Mouse (Mus musculus): ENCODE data around the gene Fxyd5. TPM values are rescaled to one million over a fixed set of nuclear protein-coding genes. Genes with fewer than 3 reads are reported as not detected.
A peak's percentile ranks its signal among the peaks of the same experiment; 100 is the strongest.

The Fxyd5 gene
- 79.0 and 143 TPM in 2 replicates for polyA plus RNA-seq (2011; ENCODE audit: insufficient read length, low read depth, missing spikeins)

- no peak within 1 kb of the TSS for H3K27ac ChIP-seq (ENCODE audit: insufficient read depth, low read length)
- H3K4me1 ChIP-seq (ENCODE audit: control insufficient read depth, insufficient read depth, low read length), result 0 out of 2 replicates have a peak, but pooled peaks cover 3% of the 10 kb centered on the region
- no peak for TF ChIP-seq POLR2A (IDR thresholded peaks at IDR 0.05; ENCODE audit: low read depth, low read length)
- TF ChIP-seq CTCF (IDR thresholded peaks at IDR 0.05; ENCODE audit: borderline replicate concordance, insufficient read depth, low read length), result no peak
Observed at GRCm38 (mm10) chr7:31042431-31042910, at the start of gene Fxyd5. TSS of gene Fxyd5 (minus strand) at chr7:31042481.

GRCm38 (mm10) chr7:31089721-31090120, 47.4 kb upstream of the Fxyd5 start:
- Histone ChIP-seq H3K4me1 (ENCODE audit: control insufficient read depth, insufficient read depth, low read length) (no peaks in the 10 kb centered on the region), H3K4me3 (ENCODE audit: insufficient read depth, low read length) (no peak overlapping the region), H3K27ac (ENCODE audit: insufficient read depth, low read length) (no peak overlapping the region)
- TF ChIP-seq CTCF (IDR thresholded peaks at IDR 0.05; ENCODE audit: borderline replicate concordance, insufficient read depth, low read length), result no peak
- no peak for TF ChIP-seq POLR2A (IDR thresholded peaks at IDR 0.05; ENCODE audit: low read depth, low read length)

More at GRCm38 (mm10) chr7:31042431-31042910, at the start of gene Fxyd5:
- H3K4me3 ChIP-seq (ENCODE audit: insufficient read depth, low read length), result peak within 1 kb of the TSS; percentile 60

DNA sequence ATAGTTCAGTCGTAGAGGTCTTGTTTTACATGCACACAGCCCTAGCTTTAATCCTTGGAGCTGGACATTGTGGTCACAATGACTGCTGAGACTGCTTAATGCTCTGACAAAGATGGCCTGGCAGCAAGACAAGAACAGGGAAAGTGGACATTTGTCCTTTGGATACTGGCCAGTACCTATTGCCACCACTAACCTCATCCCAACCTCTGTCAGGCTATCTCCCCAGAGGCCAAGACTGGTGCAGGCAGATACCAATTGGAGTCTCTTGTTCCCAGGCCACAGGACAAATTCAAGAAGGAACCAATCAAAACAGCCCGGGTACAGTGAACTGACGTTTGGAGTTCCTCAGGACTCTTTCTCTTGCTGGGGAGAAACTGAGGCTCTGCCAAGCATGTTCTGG, 45.9 kb upstream of the Fxyd5 start:
- TF ChIP-seq POLR2A (IDR thresholded peaks at IDR 0.05; ENCODE audit: low read depth, low read length), result no peak
- TF ChIP-seq CTCF (IDR thresholded peaks at IDR 0.05; ENCODE audit: borderline replicate concordance, insufficient read depth, low read length), result no peak
- Histone ChIP-seq H3K4me1 (ENCODE audit: control insufficient read depth, insufficient read depth, low read length) (no peaks in the 10 kb centered on the region), H3K4me3 (ENCODE audit: insufficient read depth, low read length) (no peak overlapping the region), H3K27ac (ENCODE audit: insufficient read depth, low read length) (no peak overlapping the region)

DNA sequence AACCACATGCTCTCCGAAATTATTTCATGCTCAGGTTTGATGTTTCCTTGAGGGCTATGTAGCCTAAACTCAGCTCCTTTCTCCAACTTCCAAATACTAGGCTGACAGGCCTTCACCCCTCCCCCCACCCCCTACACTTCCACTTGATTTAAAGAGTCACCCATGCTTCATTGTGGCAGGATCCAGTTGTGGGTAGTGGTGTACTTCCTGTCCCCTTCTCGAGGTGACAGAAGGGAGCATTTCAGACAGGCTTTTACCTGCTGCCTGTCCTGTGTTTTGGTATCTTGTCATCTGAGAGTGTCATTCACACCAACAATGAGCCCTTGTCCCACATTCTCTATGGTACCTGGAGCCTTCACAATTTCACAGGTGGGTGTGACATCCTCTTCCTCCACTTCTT, 45.0 kb upstream of the Fxyd5 start:
- H3K4me1 ChIP-seq (ENCODE audit: control insufficient read depth, insufficient read depth, low read length), result no peaks in the 10 kb centered on the region
- no peak overlapping the region for H3K27ac ChIP-seq (ENCODE audit: insufficient read depth, low read length)
- TF ChIP-seq CTCF (IDR thresholded peaks at IDR 0.05; ENCODE audit: borderline replicate concordance, insufficient read depth, low read length), result no peak
- no peak for TF ChIP-seq POLR2A (IDR thresholded peaks at IDR 0.05; ENCODE audit: low read depth, low read length)
- H3K4me3 ChIP-seq (ENCODE audit: insufficient read depth, low read length), result no peak overlapping the region

DNA sequence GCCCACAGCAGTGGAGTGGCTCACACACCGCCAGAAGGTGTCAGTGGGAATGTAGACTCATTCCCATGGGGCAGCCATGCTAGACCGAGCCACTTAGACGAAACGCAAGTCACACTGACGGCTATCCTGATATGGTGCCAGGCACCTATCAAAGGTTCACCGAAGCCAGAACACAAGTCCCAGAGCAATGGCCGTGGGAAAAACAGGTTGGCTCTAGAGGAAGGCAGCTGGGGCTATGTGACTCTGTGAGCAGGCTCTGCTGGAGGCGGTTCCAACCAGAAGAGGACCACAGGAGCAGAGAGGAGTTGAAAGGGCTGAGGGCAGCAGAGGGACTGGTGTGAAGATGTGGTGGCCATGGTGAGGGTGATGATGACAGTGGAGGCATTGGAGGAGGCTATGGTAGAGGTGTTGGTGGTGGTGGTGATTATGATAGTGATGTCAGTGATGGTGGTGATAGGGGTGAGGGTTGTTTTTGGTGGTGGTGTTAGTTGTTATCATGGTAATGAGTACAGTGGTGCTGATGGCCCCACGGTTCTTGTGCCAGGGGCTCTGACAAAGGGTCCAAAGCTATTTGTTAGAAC, 44.0 kb upstream of the Fxyd5 start:
- no peak for TF ChIP-seq CTCF (IDR thresholded peaks at IDR 0.05; ENCODE audit: borderline replicate concordance, insufficient read depth, low read length)
- no peak for TF ChIP-seq POLR2A (IDR thresholded peaks at IDR 0.05; ENCODE audit: low read depth, low read length)
- no peak overlapping the region for H3K4me3 ChIP-seq (ENCODE audit: insufficient read depth, low read length)
- H3K27ac ChIP-seq (ENCODE audit: insufficient read depth, low read length), result no peak overlapping the region
- no peaks in the 10 kb centered on the region for H3K4me1 ChIP-seq (ENCODE audit: control insufficient read depth, insufficient read depth, low read length)

DNA sequence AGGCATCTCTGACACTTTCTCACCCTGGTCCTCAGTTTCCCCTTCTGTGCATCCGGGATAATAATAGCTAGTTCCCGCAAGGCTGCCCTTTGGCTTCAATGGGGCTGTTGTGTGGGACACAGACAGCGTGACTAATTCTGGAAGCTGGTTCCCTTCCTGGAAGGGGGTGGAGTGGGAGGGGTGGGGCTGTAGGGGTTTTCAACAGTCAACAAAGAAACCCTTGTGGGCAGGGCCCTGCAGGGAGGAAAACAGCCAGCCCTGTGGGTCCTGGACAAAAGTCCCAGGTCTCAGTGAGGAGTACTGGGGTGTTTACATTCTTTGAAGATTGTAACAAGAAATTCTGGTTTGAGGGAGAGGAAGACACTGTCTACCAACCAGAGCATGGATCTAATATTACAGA, 42.9 kb upstream of the Fxyd5 start:
- no peak for TF ChIP-seq POLR2A (IDR thresholded peaks at IDR 0.05; ENCODE audit: low read depth, low read length)
- no peak for TF ChIP-seq CTCF (IDR thresholded peaks at IDR 0.05; ENCODE audit: borderline replicate concordance, insufficient read depth, low read length)
- Histone ChIP-seq H3K4me3 (ENCODE audit: insufficient read depth, low read length) (no peak overlapping the region), H3K27ac (ENCODE audit: insufficient read depth, low read length) (no peak overlapping the region), H3K4me1 (ENCODE audit: control insufficient read depth, insufficient read depth, low read length) (no peaks in the 10 kb centered on the region)

DNA sequence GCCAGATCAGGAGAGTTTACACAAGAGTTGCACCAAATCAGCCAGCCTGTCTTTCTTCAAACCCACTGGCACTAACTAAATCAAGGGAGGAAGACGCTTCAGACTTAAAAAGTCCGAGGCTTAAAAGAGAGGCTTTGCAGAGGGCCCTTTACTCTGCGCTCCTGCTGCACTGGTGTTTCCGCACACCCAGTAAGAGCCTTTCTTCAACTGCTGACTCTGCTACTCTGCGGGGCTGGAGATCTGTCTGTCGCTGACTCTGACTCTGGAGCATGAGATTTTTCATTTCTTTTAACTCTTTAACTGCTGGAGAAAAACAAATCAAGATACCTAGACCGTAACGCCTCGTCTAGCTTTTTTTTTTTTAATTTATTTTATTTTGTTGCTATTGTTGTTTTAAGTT, 41.9 kb upstream of the Fxyd5 start:
- H3K4me3 ChIP-seq (ENCODE audit: insufficient read depth, low read length), result no peak overlapping the region
- no peak for TF ChIP-seq POLR2A (IDR thresholded peaks at IDR 0.05; ENCODE audit: low read depth, low read length)
- no peak for TF ChIP-seq CTCF (IDR thresholded peaks at IDR 0.05; ENCODE audit: borderline replicate concordance, insufficient read depth, low read length)
- no peak overlapping the region for H3K27ac ChIP-seq (ENCODE audit: insufficient read depth, low read length)
- no peaks in the 10 kb centered on the region for H3K4me1 ChIP-seq (ENCODE audit: control insufficient read depth, insufficient read depth, low read length)

GRCm38 (mm10) chr7:31082831-31083588, 40.7 kb upstream of the Fxyd5 start:
- no peak overlapping the region for H3K4me3 ChIP-seq (ENCODE audit: insufficient read depth, low read length)
- H3K27ac ChIP-seq (ENCODE audit: insufficient read depth, low read length), result no peak overlapping the region
- TF ChIP-seq POLR2A (IDR thresholded peaks at IDR 0.05; ENCODE audit: low read depth, low read length) (no peak), CTCF (IDR thresholded peaks at IDR 0.05; ENCODE audit: borderline replicate concordance, insufficient read depth, low read length) (no peak)
- no peaks in the 10 kb centered on the region for H3K4me1 ChIP-seq (ENCODE audit: control insufficient read depth, insufficient read depth, low read length)

DNA sequence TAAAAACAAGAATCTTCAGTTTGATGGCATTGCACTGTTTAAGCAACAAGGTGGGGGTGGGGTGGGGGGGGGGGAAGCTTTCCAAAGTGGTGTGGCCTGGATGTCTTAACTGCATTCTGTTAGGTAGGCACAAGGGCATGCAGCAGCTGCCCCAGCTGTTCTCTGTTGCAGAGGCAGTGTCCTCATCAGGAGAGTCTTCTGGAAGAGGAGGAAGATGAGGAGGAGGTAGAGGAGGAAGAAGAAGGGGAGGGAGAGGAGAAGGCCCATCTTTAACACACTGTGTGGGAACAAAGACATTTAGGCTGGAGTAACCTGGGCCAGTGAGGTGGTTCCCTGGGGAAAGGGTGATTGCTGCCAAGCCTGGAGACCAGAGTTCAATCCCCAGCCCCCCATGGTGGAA, 39.8 kb upstream of the Fxyd5 start:
- Histone ChIP-seq H3K4me1 (ENCODE audit: control insufficient read depth, insufficient read depth, low read length) (no peaks in the 10 kb centered on the region), H3K27ac (ENCODE audit: insufficient read depth, low read length) (no peak overlapping the region), H3K4me3 (ENCODE audit: insufficient read depth, low read length) (no peak overlapping the region)
- TF ChIP-seq POLR2A (IDR thresholded peaks at IDR 0.05; ENCODE audit: low read depth, low read length), result no peak
- no peak for TF ChIP-seq CTCF (IDR thresholded peaks at IDR 0.05; ENCODE audit: borderline replicate concordance, insufficient read depth, low read length)

- no peak for TF ChIP-seq CTCF (IDR thresholded peaks at IDR 0.05; ENCODE audit: borderline replicate concordance, insufficient read depth, low read length)
- H3K27ac ChIP-seq (ENCODE audit: insufficient read depth, low read length), result no peak overlapping the region
- H3K4me1 ChIP-seq (ENCODE audit: control insufficient read depth, insufficient read depth, low read length), result no peaks in the 10 kb centered on the region
- no peak overlapping the region for H3K4me3 ChIP-seq (ENCODE audit: insufficient read depth, low read length)
Observed at GRCm38 (mm10) chr7:31081106-31081505, 38.8 kb upstream of the Fxyd5 start.

Data from embryonic fibroblast, embryonic 13.5 days (primary cell).